Mouse (Mus musculus): ENCODE results near the gene Lrrfip2.

- TF ChIP-seq CTCF (IDR thresholded peaks at IDR 0.05; ENCODE audit: control insufficient read depth, insufficient read depth, insufficient replicate concordance, low read depth, low read length) = no peak
- no peak for TF ChIP-seq POLR2A (IDR thresholded peaks at IDR 0.05; ENCODE audit: control insufficient read depth, low read depth, low read length)
Observed at GRCm38 (mm10) chr9:111086137-111086536, 31.3 kb upstream of the Lrrfip2 start.

All from testis, adult 2 months (tissue).